Mouse (Mus musculus): ENCODE measurements around the gene Apoc3. TPM values are rescaled to one million over a fixed set of nuclear protein-coding genes. Genes with fewer than 3 reads are reported as not detected.
A peak's percentile ranks its signal among the peaks of the same experiment; 100 is the strongest.

Gene Apoc3
- polyA plus RNA-seq, 1 experiment from 2014 or later = 541 TPM

DNA sequence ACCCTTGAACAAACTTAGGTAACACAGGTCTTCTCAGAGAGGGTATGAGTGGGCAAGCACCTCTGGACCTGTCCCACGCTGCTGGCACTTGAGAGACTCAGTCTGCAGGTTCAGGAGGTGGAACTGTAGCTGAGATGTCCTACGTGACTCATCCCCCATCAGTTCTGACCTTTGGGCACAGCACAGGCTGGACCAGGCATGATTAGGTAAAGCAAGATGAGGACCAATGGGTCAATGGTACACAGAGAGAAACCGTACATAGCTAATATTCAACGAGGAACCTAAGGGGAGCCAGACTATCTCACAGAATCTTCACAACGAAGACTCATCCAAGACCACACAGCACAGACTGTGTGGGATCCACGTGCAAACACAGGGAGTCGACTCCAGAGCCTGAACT lies 3.4 kb upstream of the Apoc3 start:
- Histone ChIP-seq H3K9ac (replicated peaks) (no peak overlapping the region), H3K27me3 (ENCODE audit: insufficient read depth, low read length) (no peaks in the 10 kb centered on the region), H3K9me3 (ENCODE audit: low read length) (no peaks in the 10 kb centered on the region), H3K36me3 (replicated peaks; ENCODE audit: insufficient read depth, low read length) (no peaks in the 10 kb centered on the region), H3K4me1 (ENCODE audit: insufficient read depth) (peaks cover 17% of the 10 kb centered on the region), H3K4me2 (ENCODE audit: low read depth, low read length) (no peak overlapping the region), H3K4me3 (ENCODE audit: low read depth, low read length) (no peak overlapping the region), H3K27ac (ENCODE audit: low read depth) (peak overlapping the region; percentile 57)
- WGBS (ENCODE audit: insufficient replicate concordance) = 62% methylated on average over 7 of the region's 7 CpGs
- ATAC-seq (peak; percentile 75), DNase-seq (no peak)
- TF ChIP-seq EP300 (IDR thresholded peaks at IDR 0.05; ENCODE audit: low read depth) (no peak), CTCF (IDR thresholded peaks at IDR 0.05; ENCODE audit: low read depth) (no peak)

DNA sequence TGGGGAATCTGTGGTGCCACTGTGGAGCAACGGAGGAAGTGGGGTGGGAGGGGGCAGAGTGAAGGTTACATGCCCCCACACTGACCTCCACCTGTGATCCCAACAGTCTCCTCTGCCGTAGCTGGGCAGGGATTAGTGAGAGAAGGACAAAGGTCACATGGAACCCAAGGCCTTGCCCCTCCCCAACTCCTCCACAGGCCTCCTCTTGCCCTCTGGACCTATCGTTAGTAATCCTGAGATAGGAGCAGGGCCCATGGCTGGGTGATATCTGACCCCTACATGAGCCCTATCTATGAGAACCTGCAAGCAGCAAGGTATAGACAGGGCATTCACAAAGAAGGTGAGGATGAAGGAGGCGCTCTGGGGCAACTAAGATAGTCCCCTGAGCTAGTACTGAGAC lies 213 bp upstream of the Apoc3 start:
- TF ChIP-seq EP300 (IDR thresholded peaks at IDR 0.05; ENCODE audit: low read depth) = no peak
- TF ChIP-seq CTCF (IDR thresholded peaks at IDR 0.05; ENCODE audit: low read depth) = no peak
- peaks cover 15% of the 10 kb centered on the region for H3K4me1 ChIP-seq (ENCODE audit: insufficient read depth)
- H3K27me3 ChIP-seq (ENCODE audit: insufficient read depth, low read length) = no peaks in the 10 kb centered on the region
- no peaks in the 10 kb centered on the region for H3K9me3 ChIP-seq (ENCODE audit: low read length)
- peak overlapping the region; percentile 84 for H3K27ac ChIP-seq (ENCODE audit: low read depth)
- H3K36me3 ChIP-seq (replicated peaks; ENCODE audit: insufficient read depth, low read length) = no peaks in the 10 kb centered on the region
- DNase-seq (no peak), ATAC-seq (no peak)
- no peak overlapping the region for H3K4me3 ChIP-seq (ENCODE audit: low read depth, low read length)
- no peak overlapping the region for H3K9ac ChIP-seq (replicated peaks)
- no peak overlapping the region; the same call in 1 of the 2 replicates for H3K4me2 ChIP-seq (ENCODE audit: low read depth, low read length)
- 43% methylated on average over 4 of the region's 4 CpGs for WGBS (ENCODE audit: insufficient replicate concordance)

DNA sequence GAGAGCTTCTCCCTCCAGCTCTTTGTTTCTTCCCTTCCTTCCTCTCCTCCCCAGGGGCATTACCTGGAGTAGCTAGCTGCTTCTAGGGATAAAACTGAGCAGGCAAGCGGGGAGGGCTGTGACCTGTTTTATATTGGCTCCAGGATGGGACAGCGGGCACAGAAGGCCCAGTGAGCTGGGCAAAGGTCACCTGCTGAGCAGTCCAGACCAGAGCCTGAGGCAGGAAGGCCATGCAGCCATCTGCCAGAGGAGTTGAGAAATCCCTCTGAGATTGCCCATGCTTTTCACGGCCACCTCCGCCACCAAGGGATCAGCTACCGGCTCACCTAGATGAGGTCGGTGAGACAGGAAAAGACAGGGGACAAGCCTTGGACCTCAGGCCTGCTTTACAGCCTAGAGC lies 240 bp downstream of the Apoc3 start:
- TF ChIP-seq EP300 (IDR thresholded peaks at IDR 0.05; ENCODE audit: low read depth) (no peak), CTCF (IDR thresholded peaks at IDR 0.05; ENCODE audit: low read depth) (no peak)
- Histone ChIP-seq H3K27me3 (ENCODE audit: insufficient read depth, low read length) (no peaks in the 10 kb centered on the region), H3K36me3 (replicated peaks; ENCODE audit: insufficient read depth, low read length) (no peaks in the 10 kb centered on the region), H3K4me3 (ENCODE audit: low read depth, low read length) (no peak overlapping the region), H3K9ac (replicated peaks) (peak overlapping the region; percentile 51), H3K4me2 (ENCODE audit: low read depth, low read length) (peak overlapping the region; percentile 57), H3K27ac (ENCODE audit: low read depth) (peak overlapping the region; percentile 84), H3K9me3 (ENCODE audit: low read length) (no peaks in the 10 kb centered on the region), H3K4me1 (ENCODE audit: insufficient read depth) (peaks cover 12% of the 10 kb centered on the region)
- DNase-seq (peak; percentile 51), ATAC-seq (peak; percentile 31; the same call in 1 of the 2 replicates)
- WGBS (ENCODE audit: insufficient replicate concordance) = 55% methylated on average over 6 of the region's 6 CpGs

DNA sequence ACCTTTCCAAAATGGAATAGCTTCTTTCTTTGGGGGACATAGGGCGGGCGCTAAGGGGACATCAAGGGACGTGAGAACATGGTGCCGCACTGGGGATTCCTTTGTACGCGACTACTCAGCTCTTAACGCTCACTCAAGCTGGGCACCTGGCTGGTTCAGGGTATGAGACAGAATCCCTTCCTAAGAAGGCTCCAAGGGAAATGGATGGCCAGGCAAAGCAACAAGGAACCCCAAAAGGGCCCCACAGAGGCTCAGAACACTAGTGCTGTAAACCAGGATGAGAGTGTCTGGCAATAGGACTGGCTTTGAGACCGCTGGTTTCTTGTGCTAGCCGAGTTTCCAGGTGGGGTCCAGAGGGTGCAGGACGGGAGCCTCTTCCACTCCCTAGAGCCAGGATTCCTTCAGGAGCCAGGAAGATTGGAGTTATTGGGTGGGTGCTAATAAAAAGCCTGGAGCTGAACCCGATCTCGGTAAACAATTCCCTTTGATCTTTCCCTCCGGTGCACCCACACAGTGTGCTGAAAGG lies 4.9 kb downstream of the Apoc3 start:
- Histone ChIP-seq H3K27me3 (ENCODE audit: insufficient read depth, low read length) (no peaks in the 10 kb centered on the region), H3K4me1 (ENCODE audit: insufficient read depth) (peaks cover 18% of the 10 kb centered on the region), H3K4me2 (ENCODE audit: low read depth, low read length) (peak overlapping the region; percentile 69), H3K36me3 (replicated peaks; ENCODE audit: insufficient read depth, low read length) (no peaks in the 10 kb centered on the region), H3K9me3 (ENCODE audit: low read length) (no peaks in the 10 kb centered on the region), H3K27ac (ENCODE audit: low read depth) (peak overlapping the region; percentile 96), H3K9ac (replicated peaks) (peak overlapping the region; percentile 79), H3K4me3 (ENCODE audit: low read depth, low read length) (peak overlapping the region; percentile 45)
- TF ChIP-seq EP300 (IDR thresholded peaks at IDR 0.05; ENCODE audit: low read depth) (peak; percentile 16; the same call in 1 of the 2 replicates), CTCF (IDR thresholded peaks at IDR 0.05; ENCODE audit: low read depth) (no peak)
- ATAC-seq = peak; percentile 48; the same call in 1 of the 2 replicates
- 23% methylated on average over 13 of the region's 13 CpGs for WGBS (ENCODE audit: insufficient replicate concordance)
- peak; percentile 63 for DNase-seq

DNA sequence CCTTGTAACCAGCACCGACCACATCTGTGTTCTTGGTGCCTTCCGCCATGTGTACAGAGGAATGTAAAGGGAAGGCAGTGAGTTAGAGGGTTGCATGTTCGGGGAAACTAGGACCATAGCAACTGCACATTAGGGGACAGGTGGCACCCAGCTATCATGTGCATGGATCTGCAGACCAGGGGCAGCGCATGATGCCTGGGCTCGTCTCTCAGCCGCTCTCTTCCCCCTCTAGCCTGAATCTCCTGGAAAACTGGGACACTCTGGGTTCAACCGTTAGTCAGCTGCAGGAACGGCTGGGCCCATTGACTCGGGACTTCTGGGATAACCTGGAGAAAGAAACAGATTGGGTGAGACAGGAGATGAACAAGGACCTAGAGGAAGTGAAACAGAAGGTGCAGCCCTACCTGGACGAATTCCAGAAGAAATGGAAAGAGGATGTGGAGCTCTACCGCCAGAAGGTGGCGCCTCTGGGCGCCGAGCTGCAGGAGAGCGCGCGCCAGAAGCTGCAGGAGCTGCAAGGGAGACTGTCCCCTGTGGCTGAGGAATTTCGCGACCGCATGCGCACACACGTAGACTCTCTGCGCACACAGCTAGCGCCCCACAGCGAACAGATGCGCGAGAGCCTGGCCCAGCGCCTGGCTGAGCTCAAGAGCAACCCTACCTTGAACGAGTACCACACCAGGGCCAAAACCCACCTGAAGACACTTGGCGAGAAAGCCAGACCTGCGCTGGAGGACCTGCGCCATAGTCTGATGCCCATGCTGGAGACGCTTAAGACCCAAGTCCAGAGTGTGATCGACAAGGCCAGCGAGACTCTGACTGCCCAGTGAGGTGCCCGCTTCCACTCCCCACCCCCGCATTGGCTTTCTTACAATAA lies 5.6 kb downstream of the Apoc3 start:
- DNase-seq (peak; percentile 79), ATAC-seq (peak; percentile 19)
- Histone ChIP-seq H3K27ac (ENCODE audit: low read depth) (peak overlapping the region; percentile 96), H3K36me3 (replicated peaks; ENCODE audit: insufficient read depth, low read length) (no peaks in the 10 kb centered on the region), H3K27me3 (ENCODE audit: insufficient read depth, low read length) (no peaks in the 10 kb centered on the region), H3K4me2 (ENCODE audit: low read depth, low read length) (peak overlapping the region; percentile 69), H3K9ac (replicated peaks) (peak overlapping the region; percentile 79), H3K4me1 (ENCODE audit: insufficient read depth) (peaks cover 20% of the 10 kb centered on the region), H3K9me3 (ENCODE audit: low read length) (no peaks in the 10 kb centered on the region), H3K4me3 (ENCODE audit: low read depth, low read length) (peak overlapping the region; percentile 45)
- WGBS (ENCODE audit: insufficient replicate concordance) = 10% methylated on average over 37 of the region's 37 CpGs
- TF ChIP-seq CTCF (IDR thresholded peaks at IDR 0.05; ENCODE audit: low read depth) (peak; percentile 75), EP300 (IDR thresholded peaks at IDR 0.05; ENCODE audit: low read depth) (no peak)

DNA sequence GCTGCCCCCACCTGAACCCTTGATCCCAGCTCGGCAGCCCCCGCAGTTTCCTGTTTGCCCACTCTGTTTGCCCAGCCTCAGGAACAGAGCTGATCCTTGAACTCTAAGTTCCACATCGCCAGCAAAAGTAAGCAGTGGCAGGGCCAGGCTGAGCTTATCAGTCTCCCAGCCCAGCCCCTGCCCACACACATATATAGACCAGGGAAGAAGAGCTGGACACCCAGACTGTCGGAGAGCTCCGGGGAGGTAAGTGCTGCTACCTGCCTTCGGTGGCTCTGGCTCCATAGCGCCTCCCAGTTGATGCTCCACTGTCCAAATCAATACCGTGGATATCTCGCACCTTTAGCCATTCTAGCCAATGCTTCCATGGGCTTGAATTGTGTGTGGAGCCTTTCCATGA lies 6.9 kb downstream of the Apoc3 start, which contains the start of gene Apoa1:
Gene Apoa1, plus strand, starts transcription at position 90 of the 400 bp plus-strand sequence.
- TF ChIP-seq CTCF (IDR thresholded peaks at IDR 0.05; ENCODE audit: low read depth) (0 out of 2 replicates have a peak, but pooled peaks have one; percentile 10), EP300 (IDR thresholded peaks at IDR 0.05; ENCODE audit: low read depth) (peak; percentile 65; the same call in 1 of the 2 replicates)
- peaks cover 1% of the 10 kb centered on the region; the same call in 1 of the 2 replicates for H3K36me3 ChIP-seq (replicated peaks; ENCODE audit: insufficient read depth, low read length)
- no peaks in the 10 kb centered on the region for H3K9me3 ChIP-seq (ENCODE audit: low read length)
- H3K27ac ChIP-seq (ENCODE audit: low read depth) = peak within 1 kb of the TSS; percentile 96
- H3K27me3 ChIP-seq (ENCODE audit: insufficient read depth, low read length) = no peaks in the 10 kb centered on the region
- H3K4me3 ChIP-seq (ENCODE audit: low read depth, low read length) = peak within 1 kb of the TSS; percentile 45
- DNase-seq = peak; percentile 83
- H3K4me2 ChIP-seq (ENCODE audit: low read depth, low read length) = peak within 1 kb of the TSS; percentile 69
- H3K4me1 ChIP-seq (ENCODE audit: insufficient read depth) = peaks cover 21% of the 10 kb centered on the region
- peak within 1 kb of the TSS; percentile 79 for H3K9ac ChIP-seq (replicated peaks)
- ATAC-seq = peak; percentile 62
- 46% methylated on average over 9 of the region's 9 CpGs for WGBS (ENCODE audit: insufficient replicate concordance)
